Mouse (Mus musculus) midbrain, embryonic 15.5 days (tissue): ENCODE results near the gene Sall1. TPM values are rescaled to one million over a fixed set of nuclear protein-coding genes. Genes with fewer than 3 reads are reported as not detected.

Source experiments
- ATAC-seq: fragments of 200-750 bp; cut with Nextera tagmentation; replicated peaks from 2 replicates; pipeline ENCODE4 v1.8.0; 2017; ENCODE audit warnings: moderate TSS enrichment
- H3K27ac ChIP-seq: fragments of 300-500 bp; sonication (generic); 2 replicates; pipeline ENCODE4 v1.5.1; 2015; ENCODE audit warnings: mild to moderate bottlenecking, inconsistent platforms
- H3K27me3 ChIP-seq: fragments of 300-500 bp; sonication (generic); replicated peaks from 2 replicates; pipeline ENCODE4 v1.6.1; 2015; ENCODE audit warnings: inconsistent platforms
- H3K36me3 ChIP-seq: fragments of 300-500 bp; sonication (generic); replicated peaks from 2 replicates; pipeline ENCODE4 v1.6.1; 2015; ENCODE audit warnings: inconsistent platforms
- H3K4me1 ChIP-seq: fragments of 300-500 bp; sonication (generic); 2 replicates; pipeline ENCODE4 v1.6.1; 2015; ENCODE audit warnings: inconsistent platforms
- H3K4me2 ChIP-seq: fragments of 300-500 bp; sonication (generic); 2 replicates; pipeline ENCODE4 v1.6.1; 2015; ENCODE audit warnings: inconsistent platforms, mild to moderate bottlenecking, moderate library complexity
- H3K4me3 ChIP-seq: fragments of 300-500 bp; sonication (generic); 2 replicates; pipeline ENCODE4 v1.5.1; 2015; ENCODE audit warnings: mild to moderate bottlenecking, inconsistent platforms
- H3K9ac ChIP-seq: fragments of 300-500 bp; sonication (generic); 2 replicates; pipeline ENCODE4 v1.6.1; 2015; ENCODE audit warnings: mild to moderate bottlenecking, inconsistent platforms
- H3K9me3 ChIP-seq: fragments of 300-500 bp; sonication (generic); 2 replicates; pipeline ENCODE4 v1.6.1; 2016; ENCODE audit warnings: inconsistent platforms
- WGBS: fragments of 180-500 bp; shearing (Covaris S2); methylation state at CpG from one replicate; pipeline ENCODE4 v1.1.7; 2015; ENCODE audit warnings: mixed read lengths; 5-methylcytosine and 5-hydroxymethylcytosine counted together
- polyA plus RNA-seq: library from polyadenylated mRNA; unstranded; fragments of >200 nt; fragmentation: Nextera tagmentation; extraction: Ambion mirVana; gene quantifications from 2 replicates; pipeline ENCODE4 v1.2.1, GENCODE M21; 2015

The Sall1 gene
- polyA plus RNA-seq, 1 experiment from 2014 or later: 6.6 TPM

GRCm38 (mm10) chr8:89032412-89032811 is 11.6 kb downstream of the Sall1 start:
- Histone ChIP-seq H3K27me3 (0 out of 2 replicates have a peak, but pooled peaks cover 6% of the 10 kb centered on the region), H3K36me3 (no peaks in the 10 kb centered on the region), H3K27ac (no peak overlapping the region), H3K4me1 (no peaks in the 10 kb centered on the region), H3K4me3 (no peak overlapping the region), H3K9ac (no peak overlapping the region), H3K9me3 (no peaks in the 10 kb centered on the region), H3K4me2 (no peak overlapping the region)
- WGBS: 83% methylated on average over 13 of the region's 13 CpGs
- ATAC-seq: no peak

GRCm38 (mm10) chr8:89028156-89028555 is 15.8 kb downstream of the Sall1 start:
- Histone ChIP-seq H3K27ac (no peak overlapping the region), H3K27me3 (peaks cover 8% of the 10 kb centered on the region; the same call in 1 of the 2 replicates), H3K9me3 (no peaks in the 10 kb centered on the region), H3K4me2 (no peak overlapping the region), H3K36me3 (no peaks in the 10 kb centered on the region), H3K9ac (no peak overlapping the region), H3K4me1 (peaks cover 11% of the 10 kb centered on the region), H3K4me3 (no peak overlapping the region)
- ATAC-seq: no peak
- WGBS: 72% methylated on average over 12 of the region's 12 CpGs

- no peak overlapping the region; the same call in 1 of the 2 replicates for H3K9ac ChIP-seq
- H3K27me3 ChIP-seq: peaks cover 8% of the 10 kb centered on the region; the same call in 1 of the 2 replicates
- WGBS: 10% methylated on average over 9 of the region's 13 CpGs
- peak overlapping the region; percentile 65 for H3K4me2 ChIP-seq
- H3K4me1 ChIP-seq: peaks cover 11% of the 10 kb centered on the region
- H3K36me3 ChIP-seq: no peaks in the 10 kb centered on the region
- no peaks in the 10 kb centered on the region for H3K9me3 ChIP-seq
- ATAC-seq: no peak
- H3K27ac ChIP-seq: no peak overlapping the region
- peak overlapping the region; percentile 36 for H3K4me3 ChIP-seq
Observed at GRCm38 (mm10) chr8:89026139-89026520, 17.8 kb downstream of the Sall1 start.

- Histone ChIP-seq H3K9ac (peak overlapping the region; percentile 31; the same call in 1 of the 2 replicates), H3K4me1 (peaks cover 11% of the 10 kb centered on the region), H3K9me3 (no peaks in the 10 kb centered on the region), H3K4me3 (peak overlapping the region; percentile 36), H3K4me2 (peak overlapping the region; percentile 65), H3K27me3 (peaks cover 8% of the 10 kb centered on the region; the same call in 1 of the 2 replicates), H3K27ac (no peak overlapping the region), H3K36me3 (no peaks in the 10 kb centered on the region)
- peak; percentile 63 for ATAC-seq
- WGBS: 5% methylated on average over 55 of the region's 55 CpGs
Observed at GRCm38 (mm10) chr8:89025281-89026138, 18.5 kb downstream of the Sall1 start.

GRCm38 (mm10) chr8:89024796-89025195 is 19.2 kb downstream of the Sall1 start:
- H3K9ac ChIP-seq: no peak overlapping the region
- no peaks in the 10 kb centered on the region for H3K36me3 ChIP-seq
- peaks cover 11% of the 10 kb centered on the region for H3K4me1 ChIP-seq
- no peaks in the 10 kb centered on the region for H3K9me3 ChIP-seq
- H3K27ac ChIP-seq: no peak overlapping the region
- ATAC-seq: no peak
- WGBS: 22% methylated on average over 6 of the region's 6 CpGs
- H3K4me3 ChIP-seq: no peak overlapping the region
- H3K27me3 ChIP-seq: peaks cover 8% of the 10 kb centered on the region; the same call in 1 of the 2 replicates
- H3K4me2 ChIP-seq: no peak overlapping the region

GRCm38 (mm10) chr8:89021139-89021538 is 22.8 kb downstream of the Sall1 start:
- Histone ChIP-seq H3K27ac (no peak overlapping the region), H3K9ac (no peak overlapping the region), H3K27me3 (peaks cover 3% of the 10 kb centered on the region; the same call in 1 of the 2 replicates), H3K4me2 (no peak overlapping the region), H3K4me3 (no peak overlapping the region), H3K36me3 (no peaks in the 10 kb centered on the region), H3K4me1 (peaks cover 11% of the 10 kb centered on the region), H3K9me3 (no peaks in the 10 kb centered on the region)
- no peak for ATAC-seq
- WGBS: 13% methylated on average over 5 of the region's 5 CpGs

- Histone ChIP-seq H3K4me2 (no peak overlapping the region), H3K9me3 (no peaks in the 10 kb centered on the region), H3K4me1 (no peaks in the 10 kb centered on the region), H3K36me3 (no peaks in the 10 kb centered on the region), H3K27me3 (0 out of 2 replicates have a peak, but pooled peaks cover 4% of the 10 kb centered on the region), H3K4me3 (no peak overlapping the region), H3K27ac (no peak overlapping the region), H3K9ac (no peak overlapping the region)
- no peak for ATAC-seq
- 75% methylated on average over 4 of the region's 4 CpGs for whole genome bisulfite sequencing
Observed at GRCm38 (mm10) chr8:89017891-89018290, 26.1 kb downstream of the Sall1 start.

- no peak overlapping the region for H3K27ac ChIP-seq
- H3K9ac ChIP-seq: no peak overlapping the region
- ATAC-seq: no peak
- no peaks in the 10 kb centered on the region for H3K36me3 ChIP-seq
- peaks cover 10% of the 10 kb centered on the region; the same call in 1 of the 2 replicates for H3K27me3 ChIP-seq
- no peak overlapping the region for H3K4me2 ChIP-seq
- H3K9me3 ChIP-seq: no peaks in the 10 kb centered on the region
- no peak overlapping the region for H3K4me3 ChIP-seq
- no peaks in the 10 kb centered on the region for H3K4me1 ChIP-seq
- 79% methylated on average over 7 of the region's 7 CpGs for WGBS
Observed at GRCm38 (mm10) chr8:89016465-89017070, 27.4 kb downstream of the Sall1 start.

- ATAC-seq: no peak
- H3K27me3 ChIP-seq: peaks cover 10% of the 10 kb centered on the region; the same call in 1 of the 2 replicates
- H3K4me2 ChIP-seq: no peak overlapping the region
- no peaks in the 10 kb centered on the region for H3K4me1 ChIP-seq
- no peak overlapping the region for H3K9ac ChIP-seq
- no peaks in the 10 kb centered on the region for H3K36me3 ChIP-seq
- WGBS: 80% methylated on average over 6 of the region's 6 CpGs
- no peak overlapping the region for H3K27ac ChIP-seq
- no peaks in the 10 kb centered on the region for H3K9me3 ChIP-seq
- no peak overlapping the region for H3K4me3 ChIP-seq
Observed at GRCm38 (mm10) chr8:89015539-89015938, 28.4 kb downstream of the Sall1 start.

- no peak for ATAC-seq
- H3K4me2 ChIP-seq: no peak overlapping the region
- H3K9me3 ChIP-seq: no peaks in the 10 kb centered on the region
- WGBS: 88% methylated on average over 6 of the region's 6 CpGs
- no peaks in the 10 kb centered on the region for H3K36me3 ChIP-seq
- no peak overlapping the region for H3K27ac ChIP-seq
- no peak overlapping the region for H3K9ac ChIP-seq
- H3K4me3 ChIP-seq: no peak overlapping the region
- peaks cover 10% of the 10 kb centered on the region; the same call in 1 of the 2 replicates for H3K27me3 ChIP-seq
- no peaks in the 10 kb centered on the region for H3K4me1 ChIP-seq
Observed at GRCm38 (mm10) chr8:89012853-89013534, 31.0 kb downstream of the Sall1 start.

GRCm38 (mm10) chr8:89012024-89012712 is 31.8 kb downstream of the Sall1 start:
- ATAC-seq: no peak
- no peak overlapping the region for H3K9ac ChIP-seq
- H3K4me2 ChIP-seq: no peak overlapping the region
- H3K27ac ChIP-seq: no peak overlapping the region
- 22% methylated on average over 12 of the region's 12 CpGs for WGBS
- no peak overlapping the region for H3K4me3 ChIP-seq
- H3K27me3 ChIP-seq: peaks cover 14% of the 10 kb centered on the region; the same call in 1 of the 2 replicates
- no peaks in the 10 kb centered on the region for H3K9me3 ChIP-seq
- H3K36me3 ChIP-seq: no peaks in the 10 kb centered on the region
- peaks cover 1% of the 10 kb centered on the region; the same call in 1 of the 2 replicates for H3K4me1 ChIP-seq
